Mouse (Mus musculus) liver, embryonic 14.5 days (tissue): ENCODE measurements around the gene Gaa.

Source experiments
- CTCF ChIP-seq: IDR thresholded peaks from 2 replicates; pipeline ENCODE4 v1.5.1; 2016; ENCODE audit warnings: antibody characterized with exemption, low read depth, control low read depth
- EP300 ChIP-seq: IDR thresholded peaks from 2 replicates; pipeline ENCODE4 v1.6.1; 2016; ENCODE audit warnings: antibody characterized with exemption, low read depth

DNA sequence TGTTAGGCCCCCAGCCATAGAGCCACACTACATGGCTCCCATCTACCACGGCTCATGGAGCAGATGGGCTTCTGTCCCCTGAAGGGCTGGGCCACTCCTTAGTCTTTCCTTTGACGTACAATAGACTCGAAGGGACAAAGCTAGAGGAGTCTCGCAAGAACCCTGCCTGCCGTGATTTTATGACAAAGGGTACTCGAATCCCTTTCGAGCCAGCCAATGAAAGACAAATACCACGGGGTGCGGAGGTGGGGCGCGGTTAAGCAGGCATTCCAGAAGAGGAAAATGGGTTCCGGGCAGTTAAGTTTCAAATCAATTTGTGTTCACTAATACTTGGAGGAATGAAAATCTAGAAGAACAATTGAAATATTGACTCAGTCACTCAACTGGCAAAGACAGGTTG, 28.2 kb upstream of the Gaa start:
- TF ChIP-seq CTCF = no peak
- no peak for TF ChIP-seq EP300
